23 mouse cellular contexts compared by ENCODE assay signal in genomic region chr16:92820451-92820850, GRCm38 (mm10). TPM values are rescaled to one million over a fixed set of nuclear protein-coding genes. Genes with fewer than 3 reads are reported as not detected.
DNase-seq lines count a peak whose midpoint lies in the region; ATAC-seq and TF ChIP-seq lines count a peak whose summit lies in the region.
"Had no signal": no experiment of that assay in that cellular context is flagged by ENCODE, and none has a peak within 500 bp of the region (broad histone marks: within the 10 kb centered on the region; RNA-seq: fewer than 3 reads in every experiment).

No protein-coding gene starts in this region.

- in situ Hi-C loops in CH12.LX (cut with MboI; ENCODE audit: low pct_ligation_motif_present, low pct_unique_long_range_greater_than_20kb, low sequenced_read_pairs) = no loop called here

- no peaks in the 10 kb centered on the region; the same call in 1 of the 2 replicates for H3K79me2 ChIP-seq in CH12.LX (replicated peaks; ENCODE audit: control insufficient read depth, extremely low read depth, insufficient read depth, poor library complexity, severe bottlenecking)

- no peak overlapping the region for H3K9ac ChIP-seq in CH12.LX (ENCODE audit: insufficient read depth, low read depth)
- H3K9ac ChIP-seq in liver, embryonic 15.5 days = no peak overlapping the region
- H3K9ac ChIP-seq: heart, embryonic 13.5 days; midbrain, embryonic 15.5 days had no signal

- H3K9me3 ChIP-seq in CH12.LX (replicated peaks; ENCODE audit: low read length) = no peaks in the 10 kb centered on the region
- no peaks in the 10 kb centered on the region for H3K9me3 ChIP-seq in liver, embryonic 15.5 days (replicated peaks)
- H3K9me3 ChIP-seq in heart, embryonic 10.5 days = no peaks in the 10 kb centered on the region
- H3K9me3 ChIP-seq: forebrain, embryonic 10.5 days; heart, embryonic 13.5 days; midbrain, embryonic 15.5 days had no signal

- TF ChIP-seq CTCF in testis, adult 2 months (IDR thresholded peaks at IDR 0.05; ENCODE audit: control insufficient read depth, insufficient read depth, insufficient replicate concordance, low read depth, low read length) = no peak
- TF ChIP-seq CTCF in CH12.LX (conservative IDR thresholded peaks at IDR 0.05 in 1 of 2, IDR thresholded peaks at IDR 0.05 in 1 of 2; ENCODE audit: low read depth in 2 of 2, low read length in 2 of 2) = no peak
- TF ChIP-seq CTCF in kidney, adult 2 months (conservative IDR thresholded peaks at IDR 0.05; ENCODE audit: insufficient read depth, insufficient read length, low read depth, low read length) = no peak

- H3K4me2 ChIP-seq in CH12.LX (ENCODE audit: insufficient read depth, low read depth, poor library complexity, severe bottlenecking) = no peak overlapping the region
- H3K4me2 ChIP-seq in liver, embryonic 15.5 days = no peak overlapping the region
- H3K4me2 ChIP-seq: heart, embryonic 13.5 days; midbrain, embryonic 15.5 days had no signal

- no peak for TF ChIP-seq POLR2A in testis, adult 2 months (IDR thresholded peaks at IDR 0.05; ENCODE audit: control insufficient read depth, low read depth, low read length)
- no peak for TF ChIP-seq POLR2A in CH12.LX (IDR thresholded peaks at IDR 0.05; ENCODE audit: low read depth, low read length)
- no peak for TF ChIP-seq POLR2A in kidney, adult 2 months (IDR thresholded peaks at IDR 0.05; ENCODE audit: low read depth, low read length)

- H3K27me3 ChIP-seq in testis, adult 2 months (ENCODE audit: control insufficient read depth, insufficient read depth, low read length) = no peaks in the 10 kb centered on the region
- no peaks in the 10 kb centered on the region for H3K27me3 ChIP-seq in CH12.LX (replicated peaks)
- no peaks in the 10 kb centered on the region for H3K27me3 ChIP-seq in liver, embryonic 15.5 days
- H3K27me3 ChIP-seq in kidney, adult 2 months (replicated peaks; ENCODE audit: control insufficient read depth, insufficient read depth, low read length) = no peaks in the 10 kb centered on the region
- H3K27me3 ChIP-seq in heart, embryonic 10.5 days (ENCODE audit: insufficient read depth, poor library complexity, severe bottlenecking) = peaks cover 89% of the 10 kb centered on the region
- H3K27me3 ChIP-seq: midbrain, embryonic 15.5 days had no signal

- ATAC-seq in liver, embryonic 15.5 days (ENCODE audit: insufficient read depth) = no peak
- ATAC-seq: forebrain, embryonic 16.5 days; hindbrain, postnatal 0 days; midbrain, embryonic 15.5 days had no signal

- no peak for TF ChIP-seq EP300 in CH12.LX (IDR thresholded peaks at IDR 0.05; ENCODE audit: low read length)

- H3K27ac ChIP-seq in testis, adult 2 months (ENCODE audit: control insufficient read depth, insufficient read depth, low read depth, low read length) = no peak overlapping the region
- no peak overlapping the region for H3K27ac ChIP-seq in CH12.LX (ENCODE audit: insufficient read depth, low read depth)
- H3K27ac ChIP-seq in liver, embryonic 15.5 days (replicated peaks) = peak overlapping the region; percentile 60; the same call in 1 of the 2 replicates
- H3K27ac ChIP-seq in kidney, adult 2 months (ENCODE audit: insufficient read depth, low read depth, low read length) = no peak overlapping the region
- no peak overlapping the region for H3K27ac ChIP-seq in heart, embryonic 10.5 days
- H3K27ac ChIP-seq: forebrain, embryonic 10.5 days; heart, embryonic 13.5 days; hindbrain, postnatal 0 days; midbrain, embryonic 15.5 days; stomach, postnatal 0 days had no signal

- peaks cover 2% of the 10 kb centered on the region for H3K4me1 ChIP-seq in testis, adult 2 months (ENCODE audit: control insufficient read depth, insufficient read depth, low read length)
- H3K4me1 ChIP-seq in CH12.LX (ENCODE audit: control insufficient read depth in 1 of 2, insufficient read depth in 2 of 2) = peaks cover 18 to 86% of the 10 kb centered on the region in 2 experiments
- H3K4me1 ChIP-seq in liver, embryonic 15.5 days (replicated peaks) = peaks cover 87% of the 10 kb centered on the region
- no peaks in the 10 kb centered on the region for H3K4me1 ChIP-seq in kidney, adult 2 months (ENCODE audit: control insufficient read depth, insufficient read depth, low read length)
- peaks cover 30% of the 10 kb centered on the region for H3K4me1 ChIP-seq in heart, embryonic 10.5 days
- H3K4me1 ChIP-seq: midbrain, embryonic 15.5 days had no signal

- no peak for DNase-seq in testis, postnatal 10 days (ENCODE audit: low spot score)
- DNase-seq in CH12.LX (ENCODE audit: extremely low read depth) = peak; percentile 44
- DNase-seq in kidney, adult 2 months = no peak
- DNase-seq in heart, embryonic 10.5 days (ENCODE audit: low spot score) = no peak
- no peak for DNase-seq in layer of hippocampus, postnatal 10 days (ENCODE audit: low spot score in 2 of 2)
- DNase-seq: cerebellum, adult 11-12 months; cerebellum, postnatal 14 days; gastrocnemius, postnatal 25 days; heart, adult 18-20 months; heart, postnatal 14 days; kidney, adult 11 months; kidney, postnatal 4 days; lung, adult 2 months; right cerebral cortex, adult 18-20 months; thymus, postnatal 14 days had no signal

- no peaks in the 10 kb centered on the region for H3K36me3 ChIP-seq in testis, adult 2 months (ENCODE audit: control insufficient read depth, insufficient read depth, low read length)
- H3K36me3 ChIP-seq in CH12.LX (replicated peaks in 1 of 2; ENCODE audit: control insufficient read depth in 1 of 2, insufficient read depth in 1 of 2, low read length in 1 of 2) = peaks cover 8 to 60% of the 10 kb centered on the region in 2 experiments
- H3K36me3 ChIP-seq in liver, embryonic 15.5 days (replicated peaks) = no peaks in the 10 kb centered on the region; the same call in 1 of the 2 replicates
- no peaks in the 10 kb centered on the region for H3K36me3 ChIP-seq in kidney, adult 2 months (ENCODE audit: control insufficient read depth, insufficient read depth, low read length)
- H3K36me3 ChIP-seq in heart, embryonic 10.5 days = no peaks in the 10 kb centered on the region
- H3K36me3 ChIP-seq: forebrain, embryonic 10.5 days; heart, embryonic 13.5 days; midbrain, embryonic 15.5 days had no signal

- peak overlapping the region; percentile 49 for H3K4me3 ChIP-seq in testis, adult 2 months (ENCODE audit: control insufficient read depth, low read depth, low read length)
- H3K4me3 ChIP-seq in CH12.LX (replicated peaks in 1 of 3; ENCODE audit: low read depth in 2 of 3, low read length in 2 of 3, poor library complexity in 1 of 3) = no peak overlapping the region
- H3K4me3 ChIP-seq in liver, embryonic 15.5 days (replicated peaks) = no peak overlapping the region
- H3K4me3 ChIP-seq in kidney, adult 2 months (ENCODE audit: insufficient read depth, low read depth, low read length) = no peak overlapping the region
- H3K4me3 ChIP-seq in heart, embryonic 10.5 days = no peak overlapping the region
- H3K4me3 ChIP-seq: forebrain, embryonic 10.5 days; heart, embryonic 13.5 days; midbrain, embryonic 15.5 days had no signal

- 56% methylated on average over 6 of the region's 6 CpGs for WGBS in liver, embryonic 15.5 days (ENCODE audit: insufficient replicate concordance)
- WGBS in kidney, adult 2 months = 83% methylated on average over 6 of the region's 6 CpGs
- WGBS in heart, embryonic 10.5 days = 87% methylated on average over 6 of the region's 6 CpGs

- dilution Hi-C loops in CH12.LX (cut with MboI; ENCODE audit: extremely low pct_ligation_motif_present, extremely low pct_unique_long_range_greater_than_20kb, low sequenced_read_pairs) = no loop called here

- no peak for TF ChIP-seq RAD21 in CH12.LX (IDR thresholded peaks at IDR 0.05; ENCODE audit: low read depth, low read length)

TF ChIP-seq in CH12.LX, 34 proteins besides CTCF, POLR2A, EP300 and RAD21:
- TF ChIP-seq KAT2A (IDR thresholded peaks at IDR 0.05; ENCODE audit: insufficient replicate concordance, low read length) (no peak), HCFC1 (IDR thresholded peaks at IDR 0.05; ENCODE audit: low read depth, low read length) (peak; percentile 59; the same call in 1 of the 2 replicates), ELF1 (IDR thresholded peaks at IDR 0.05; ENCODE audit: low read depth, low read length) (0 out of 2 replicates have a peak, but pooled peaks have one; percentile 12), BHLHE40 (IDR thresholded peaks at IDR 0.05; ENCODE audit: low read depth, low read length) (no peak), RCOR1 (conservative IDR thresholded peaks at IDR 0.05; ENCODE audit: low read depth, low read length) (no peak), MEF2A (IDR thresholded peaks at IDR 0.05; ENCODE audit: borderline replicate concordance, low read depth, low read length) (no peak), GABPA (IDR thresholded peaks at IDR 0.05; ENCODE audit: insufficient replicate concordance, low read depth, low read length) (no peak)
TF ChIP-seq in CH12.LX: peak in this region for 2.

RNA-seq across cellular contexts. Expression of gene Runx1, which starts 5.5 kb away (rescaled TPM):
- polyA plus RNA-seq in testis, adult 2 months (2012; rRNA removed) = 0.38 and 0.62 TPM in 2 replicates
- total RNA-seq in CH12.LX (2012; rRNA removed) (4.7 and 5.9 TPM in 2 replicates), CH12.LX (2014; rRNA removed) (3.1 and 3.2 TPM in 2 replicates)
- 9.1 and 10.9 TPM in 2 replicates for polyA plus RNA-seq in CH12.LX (2012; ENCODE audit: insufficient read length, low read depth)
- polyA plus RNA-seq in liver, embryonic 15.5 days (2015; fragmentation: Nextera tagmentation; extraction: Ambion mirVana) = 5.6 and 6.0 TPM in 2 replicates
- 1.5 and 2.2 TPM in 2 replicates for polyA plus RNA-seq in kidney, adult 2 months (2012; rRNA removed)
- 1.0 and 2.5 TPM in 2 replicates for polyA plus RNA-seq in heart, embryonic 10.5 days (2016; fragmentation: Nextera tagmentation; extraction: Ambion mirVana)
- total RNA-seq in layer of hippocampus, postnatal 10 days (2021) = 1 to 10 TPM in 1 of 2 experiments, under 1 TPM in 1; 0.69 to 1.1 TPM
